ENCODE assay signal across 18 mouse cellular contexts in genomic region chr4:58077536-58077935, GRCm38 (mm10).
"Had no signal": no experiment of that assay in that cellular context is flagged by ENCODE, and none has a peak within 500 bp of the region (broad histone marks: within the 10 kb centered on the region; RNA-seq: fewer than 3 reads in every experiment).

No protein-coding gene starts in this region.

- H3K27ac ChIP-seq: liver, embryonic 15.5 days; macrophage; midbrain, embryonic 13.5 days; midbrain, embryonic 15.5 days; neural tube, embryonic 13.5 days; neural tube, embryonic 15.5 days had no signal

- H3K36me3 ChIP-seq: liver, embryonic 15.5 days; lung, embryonic 15.5 days; midbrain, embryonic 13.5 days; midbrain, embryonic 15.5 days; neural tube, embryonic 13.5 days; neural tube, embryonic 15.5 days had no signal

- H3K9ac ChIP-seq: liver, embryonic 15.5 days; liver, postnatal 0 days; lung, embryonic 15.5 days; midbrain, embryonic 13.5 days; midbrain, embryonic 15.5 days; neural tube, embryonic 13.5 days; neural tube, embryonic 15.5 days had no signal

- H3K27me3 ChIP-seq: liver, embryonic 15.5 days; lung, embryonic 15.5 days; midbrain, embryonic 13.5 days; midbrain, embryonic 15.5 days; neural tube, embryonic 13.5 days; neural tube, embryonic 15.5 days had no signal

- DNase-seq: liver, postnatal 0 days; lung, adult 2 months; retina, postnatal 1 day; right cerebral cortex, postnatal 25 days; spleen, adult 18-20 months; thymus, adult 18-20 months; thymus, postnatal 14 days; thymus, postnatal 36 days had no signal

- H3K4me2 ChIP-seq: liver, embryonic 15.5 days; lung, embryonic 15.5 days; midbrain, embryonic 11.5 days; midbrain, embryonic 13.5 days; midbrain, embryonic 15.5 days; neural tube, embryonic 13.5 days; neural tube, embryonic 15.5 days had no signal

- H3K4me1 ChIP-seq: liver, embryonic 15.5 days; lung, embryonic 15.5 days had no signal

- ATAC-seq: liver, postnatal 0 days; lung, postnatal 0 days; midbrain, embryonic 13.5 days; midbrain, embryonic 15.5 days had no signal

- H3K4me3 ChIP-seq: liver, embryonic 15.5 days; lung, embryonic 15.5 days; megakaryocyte, embryonic 14.5 days; midbrain, embryonic 13.5 days; midbrain, embryonic 15.5 days; neural tube, embryonic 13.5 days; neural tube, embryonic 15.5 days had no signal

- H3K9me3 ChIP-seq: liver, embryonic 15.5 days; lung, embryonic 15.5 days; megakaryocyte, embryonic 14.5 days; midbrain, embryonic 13.5 days; midbrain, embryonic 15.5 days; neural tube, embryonic 13.5 days; neural tube, embryonic 15.5 days had no signal
